Mouse (Mus musculus) ES-Bruce4 (cell line): ENCODE measurements at regions not wholly inside any gene's neighbourhood (a gene's known extent, or its start where the extent isn't known, plus 50 kb on each side); places are given as distances from the start of the nearest gene placed in this dataset.

Source experiments
- H3K27ac ChIP-seq: 2 replicates; pipeline ENCODE4 v1.5.1; 2012; ENCODE audit warnings: low read length, inconsistent platforms; ENCODE audit not compliant: insufficient read depth
- H3K27me3 ChIP-seq: 2 replicates; pipeline ENCODE4 v1.6.1; 2012; ENCODE audit warnings: mild to moderate bottlenecking, low read length, inconsistent platforms; ENCODE audit not compliant: control insufficient read depth, poor library complexity, insufficient read depth, severe bottlenecking
- H3K36me3 ChIP-seq: 2 replicates; pipeline ENCODE4 v1.6.1; 2012; ENCODE audit warnings: inconsistent platforms, mild to moderate bottlenecking, low read length, moderate library complexity; ENCODE audit not compliant: control insufficient read depth, poor library complexity, insufficient read depth, severe bottlenecking
- H3K4me1 ChIP-seq: one replicate; pipeline ENCODE4 v1.8.1; 2011; ENCODE audit warnings: low read length; ENCODE audit not compliant: control insufficient read depth, insufficient read depth
- H3K4me3 ChIP-seq: 2 replicates; pipeline ENCODE4 v1.5.1; 2011; ENCODE audit warnings: low read depth, mild to moderate bottlenecking, low read length
- H3K9ac ChIP-seq: 2 replicates; pipeline ENCODE4 v1.6.1; 2012; ENCODE audit warnings: low read depth, mild to moderate bottlenecking, inconsistent platforms; ENCODE audit not compliant: poor library complexity, severe bottlenecking
- H3K9me3 ChIP-seq: replicated peaks from 2 replicates; pipeline ENCODE4 v1.6.1; 2012; ENCODE audit warnings: mild to moderate bottlenecking, low read length, inconsistent platforms; ENCODE audit not compliant: control insufficient read depth, poor library complexity, insufficient read depth, severe bottlenecking
- CTCF ChIP-seq: IDR thresholded peaks from one replicate; pipeline ENCODE4 v1.8.1; 2011; ENCODE audit warnings: low read depth, low read length
- EP300 ChIP-seq: IDR thresholded peaks from 2 replicates; pipeline ENCODE4 v1.6.1; 2011; ENCODE audit warnings: low read depth, low read length; ENCODE audit not compliant: insufficient read depth
- POLR2A ChIP-seq: IDR thresholded peaks from one replicate; pipeline ENCODE4 v1.8.1; 2011; ENCODE audit warnings: low read length; ENCODE audit not compliant: insufficient read depth

DNA sequence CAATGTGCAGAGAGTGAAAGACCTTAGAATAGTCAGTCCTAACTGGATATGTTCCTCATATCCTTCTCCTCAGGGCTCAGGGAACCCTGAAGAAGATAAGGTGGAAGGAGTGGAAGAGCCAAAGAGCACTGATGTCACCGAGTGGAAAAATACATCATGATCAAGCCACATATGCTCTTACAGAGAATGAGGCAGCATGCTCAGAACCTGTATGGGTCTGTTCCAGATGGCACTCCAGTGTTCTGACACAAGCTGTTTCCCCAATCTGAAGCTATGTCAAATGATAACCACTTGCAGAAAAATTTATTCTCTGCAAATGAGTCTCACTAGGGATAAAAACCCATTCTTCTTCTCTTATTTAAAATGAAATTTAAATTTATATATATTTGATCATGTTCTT lies 572.6 kb upstream of the Robo2 start:
- Histone ChIP-seq H3K4me3 (no peak overlapping the region), H3K9me3 (no peaks in the 10 kb centered on the region), H3K27ac (no peak overlapping the region), H3K9ac (no peak overlapping the region), H3K4me1 (no peaks in the 10 kb centered on the region), H3K27me3 (no peaks in the 10 kb centered on the region), H3K36me3 (no peaks in the 10 kb centered on the region)
- TF ChIP-seq CTCF = no peak
- TF ChIP-seq POLR2A = no peak
- TF ChIP-seq EP300 = no peak

DNA sequence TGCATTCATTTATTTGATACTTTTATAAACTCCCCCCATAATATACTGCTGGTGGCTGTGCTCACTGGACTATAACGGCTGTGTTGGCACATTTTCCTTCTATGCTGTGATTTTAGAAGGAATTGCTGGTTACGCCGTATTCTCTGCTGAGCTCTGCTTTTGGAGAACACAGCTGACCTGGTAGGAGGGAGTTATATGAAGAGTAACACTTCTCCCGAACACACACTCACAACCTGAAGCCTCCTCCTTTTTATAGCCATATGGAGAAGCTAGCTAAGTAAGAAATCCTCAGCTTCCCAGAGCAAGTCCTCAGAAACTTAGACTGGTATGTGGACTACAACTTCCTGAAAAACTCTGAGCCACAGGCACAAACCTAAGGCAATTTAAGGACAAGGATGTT lies 554.5 kb upstream of the Robo2 start:
- Histone ChIP-seq H3K27me3 (no peaks in the 10 kb centered on the region), H3K9ac (no peak overlapping the region), H3K27ac (no peak overlapping the region), H3K36me3 (no peaks in the 10 kb centered on the region), H3K4me1 (no peaks in the 10 kb centered on the region), H3K9me3 (no peaks in the 10 kb centered on the region), H3K4me3 (no peak overlapping the region)
- TF ChIP-seq CTCF = no peak
- no peak for TF ChIP-seq EP300
- TF ChIP-seq POLR2A = no peak

DNA sequence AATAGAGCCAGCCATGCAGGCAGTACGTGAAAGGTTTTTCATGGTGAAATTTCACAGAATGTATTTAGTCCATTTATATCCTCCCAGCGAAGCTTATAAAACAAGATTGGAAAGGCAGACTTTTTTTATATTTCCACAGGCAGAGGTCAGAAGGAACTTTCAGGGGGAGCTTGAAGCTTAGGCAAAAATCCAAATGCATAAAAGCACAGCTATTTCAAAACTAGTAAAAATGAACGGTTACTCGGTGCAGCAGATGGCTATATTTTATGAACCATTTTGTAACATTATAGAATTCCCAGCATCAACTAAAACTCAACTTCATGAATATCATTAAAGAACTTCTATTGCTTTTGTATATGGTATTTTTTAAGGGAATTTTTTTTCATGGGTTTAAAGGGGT lies 518.1 kb upstream of the Robo2 start:
- H3K9me3 ChIP-seq = no peaks in the 10 kb centered on the region
- TF ChIP-seq EP300 = no peak
- no peak for TF ChIP-seq POLR2A
- no peak overlapping the region for H3K9ac ChIP-seq
- no peak overlapping the region for H3K4me3 ChIP-seq
- no peaks in the 10 kb centered on the region for H3K4me1 ChIP-seq
- no peak overlapping the region for H3K27ac ChIP-seq
- no peaks in the 10 kb centered on the region; the same call in 1 of the 2 replicates for H3K27me3 ChIP-seq
- H3K36me3 ChIP-seq = no peaks in the 10 kb centered on the region

DNA sequence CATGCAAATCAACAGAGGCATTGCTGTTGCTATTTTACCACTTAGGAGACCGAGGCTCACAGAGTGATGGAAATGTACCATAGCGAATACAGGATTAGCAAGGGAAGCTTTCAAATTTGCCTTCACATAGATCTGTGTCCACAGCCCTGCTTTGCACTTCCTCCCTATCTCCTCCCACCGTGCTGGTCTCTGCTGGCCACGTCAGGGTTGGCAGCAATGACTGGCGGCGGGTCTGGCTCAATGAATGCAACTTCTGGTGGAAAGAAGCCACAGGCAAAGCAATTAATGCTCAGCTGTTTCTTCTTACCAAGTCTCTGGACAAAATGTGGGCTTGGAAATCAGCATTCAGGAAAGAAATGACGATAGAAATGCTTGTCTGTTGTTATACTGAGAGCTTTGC lies 489.2 kb upstream of the Robo2 start:
- Histone ChIP-seq H3K36me3 (no peaks in the 10 kb centered on the region), H3K27me3 (no peaks in the 10 kb centered on the region), H3K27ac (no peak overlapping the region), H3K4me3 (no peak overlapping the region), H3K9me3 (no peaks in the 10 kb centered on the region), H3K4me1 (no peaks in the 10 kb centered on the region), H3K9ac (no peak overlapping the region)
- TF ChIP-seq POLR2A = no peak
- no peak for TF ChIP-seq CTCF
- no peak for TF ChIP-seq EP300

DNA sequence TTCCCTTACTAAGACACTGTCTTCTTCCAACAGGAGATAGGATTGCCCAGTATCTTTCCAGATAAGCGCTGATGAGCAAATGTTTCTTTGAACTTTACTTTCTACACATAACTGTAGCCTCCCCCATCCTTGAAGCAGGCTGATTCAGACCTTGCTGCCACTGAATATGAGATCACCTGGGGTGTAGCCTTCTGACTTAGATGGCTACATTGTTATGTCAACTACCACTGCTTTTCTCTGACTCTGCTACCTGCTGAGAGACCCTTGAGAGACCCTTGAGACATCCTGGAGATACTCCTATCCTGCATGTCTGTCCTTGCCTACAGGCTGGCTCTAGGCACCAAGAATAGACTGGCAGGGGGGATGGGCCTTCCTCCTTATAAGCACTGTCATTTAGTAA lies 476.1 kb upstream of the Robo2 start:
- TF ChIP-seq EP300 = 0 out of 2 replicates have a peak, but pooled peaks have one; percentile 38
- TF ChIP-seq CTCF = no peak
- no peak for TF ChIP-seq POLR2A
- Histone ChIP-seq H3K27ac (no peak overlapping the region; the same call in 1 of the 2 replicates), H3K9me3 (no peaks in the 10 kb centered on the region), H3K36me3 (no peaks in the 10 kb centered on the region), H3K4me1 (no peaks in the 10 kb centered on the region), H3K4me3 (no peak overlapping the region), H3K9ac (no peak overlapping the region), H3K27me3 (no peaks in the 10 kb centered on the region)

DNA sequence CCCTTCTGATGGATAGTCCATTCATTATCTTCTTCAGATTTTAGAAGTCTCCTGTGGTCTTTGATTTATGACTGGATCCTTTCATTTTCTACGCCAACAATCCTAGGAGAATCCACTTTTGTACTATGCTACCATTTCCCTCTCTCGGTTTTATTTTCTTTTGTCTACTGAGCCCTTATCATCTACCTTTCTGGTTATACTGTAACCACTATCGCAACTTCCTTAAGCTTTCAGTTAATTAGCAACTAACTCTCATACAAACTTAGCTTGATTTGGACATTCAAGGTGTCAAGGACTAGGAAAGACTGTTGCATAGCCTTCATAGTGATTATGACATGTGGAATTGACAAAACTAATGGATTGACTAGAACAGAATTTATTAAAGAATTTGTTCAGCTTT lies 467.0 kb upstream of the Robo2 start:
- H3K4me1 ChIP-seq = no peaks in the 10 kb centered on the region
- H3K27ac ChIP-seq = no peak overlapping the region
- no peaks in the 10 kb centered on the region for H3K36me3 ChIP-seq
- H3K27me3 ChIP-seq = no peaks in the 10 kb centered on the region
- H3K4me3 ChIP-seq = no peak overlapping the region
- no peak overlapping the region for H3K9ac ChIP-seq
- no peak for TF ChIP-seq EP300
- TF ChIP-seq CTCF = no peak
- TF ChIP-seq POLR2A = no peak
- H3K9me3 ChIP-seq = no peaks in the 10 kb centered on the region
